Comparison of ENCODE assay signal across 8 mouse cellular contexts in the genomic region with DNA sequence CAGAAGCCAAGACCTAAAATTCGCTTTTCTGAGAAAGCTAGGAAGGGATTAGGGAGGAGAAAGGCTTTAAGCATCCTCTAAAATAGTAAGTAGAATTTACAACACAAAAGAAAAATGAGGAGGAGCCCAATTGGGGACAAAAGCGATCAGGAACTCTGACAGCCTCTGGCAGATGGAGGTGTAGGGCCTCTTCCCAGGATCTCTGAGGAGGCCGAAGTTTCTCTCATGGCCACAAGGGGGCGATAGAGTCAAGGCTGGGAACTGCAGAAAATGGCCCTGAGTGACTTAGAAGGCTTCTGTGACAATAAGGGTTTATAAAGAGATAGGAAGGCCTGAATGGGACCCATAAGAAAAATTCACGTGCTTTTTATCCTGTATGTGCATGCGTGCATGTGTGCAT.
DNase-seq lines count a peak whose midpoint lies in the region; ATAC-seq lines count a peak whose summit lies in the region.

No protein-coding gene starts in this region.

- H3K4me3 ChIP-seq in midbrain, embryonic 10.5 days = no peak overlapping the region
- no peak overlapping the region for H3K4me3 ChIP-seq in midbrain, embryonic 15.5 days

- intact Hi-C loops in heart, postnatal 14 days (cut with DNase I) = loop anchor here (5.0 kb wide), 1 partner anchor 1191 kb away; no protein-coding TSS in a partner anchor
- intact Hi-C loops in left cerebral cortex, postnatal 36 days (cut with DNase I) = no loop called here

- DNase-seq in midbrain, embryonic 10.5 days (ENCODE audit: low spot score) = peak; percentile 69
- peak; percentile 89 for DNase-seq in ZHBTc4 (ENCODE audit: low read depth, low spot score)
- peak; percentile 86 to 88 for DNase-seq in cerebellum, postnatal 10 days
- peak; percentile 40 to 69 for DNase-seq in heart, postnatal 14 days
- DNase-seq in left cerebral cortex, postnatal 36 days (ENCODE audit: low spot score in 2 of 2) = peak; percentile 59 to 62
- DNase-seq in ovary, postnatal 36 days (ENCODE audit: low spot score) = peak; percentile 29

- no peak for ATAC-seq in midbrain, embryonic 15.5 days (replicated peaks)
- no peak for ATAC-seq in erythroid progenitor cell, adult 5-6 weeks (replicated peaks; ENCODE audit: low FRiP score, poor library complexity, severe bottlenecking)

- no peaks in the 10 kb centered on the region for H3K36me3 ChIP-seq in midbrain, embryonic 10.5 days
- H3K36me3 ChIP-seq in midbrain, embryonic 15.5 days (replicated peaks) = no peaks in the 10 kb centered on the region

- peak overlapping the region; percentile 67 for H3K27ac ChIP-seq in midbrain, embryonic 10.5 days (replicated peaks)
- no peak overlapping the region for H3K27ac ChIP-seq in midbrain, embryonic 15.5 days

- no peaks in the 10 kb centered on the region for H3K27me3 ChIP-seq in midbrain, embryonic 10.5 days (ENCODE audit: low read depth, poor library complexity, severe bottlenecking)
- no peaks in the 10 kb centered on the region for H3K27me3 ChIP-seq in midbrain, embryonic 15.5 days (replicated peaks)

- H3K9me3 ChIP-seq in midbrain, embryonic 10.5 days (replicated peaks) = no peaks in the 10 kb centered on the region
- no peaks in the 10 kb centered on the region for H3K9me3 ChIP-seq in midbrain, embryonic 15.5 days

- 22% methylated on average over 6 of the region's 6 CpGs for WGBS in midbrain, embryonic 10.5 days
- WGBS in midbrain, embryonic 15.5 days = 22% methylated on average over 6 of the region's 6 CpGs

- no peak overlapping the region for H3K4me2 ChIP-seq in midbrain, embryonic 15.5 days

- no peak overlapping the region for H3K9ac ChIP-seq in midbrain, embryonic 15.5 days

- peaks cover 3% of the 10 kb centered on the region; the same call in 1 of the 2 replicates for H3K4me1 ChIP-seq in midbrain, embryonic 10.5 days
- H3K4me1 ChIP-seq in midbrain, embryonic 15.5 days = no peaks in the 10 kb centered on the region

Comparison
In these comparisons a context has a peak if more than half of its experiments do, and no peak if none do; other contexts are left out.
1. DNase-seq: peak in every context shown above with its lines; median percentile 89 in ZHBTc4; 87 in cerebellum, postnatal 10 days; 69 in midbrain, embryonic 10.5 days; 60 in left cerebral cortex, postnatal 36 days; 54 in heart, postnatal 14 days; 29 in ovary, postnatal 36 days.